Mouse (Mus musculus) large intestine, adult 2 months (tissue): ENCODE results near the gene Med27. TPM values are rescaled to one million over a fixed set of nuclear protein-coding genes. Genes with fewer than 3 reads are reported as not detected.

Source experiments
- DNase-seq: peaks from one replicate; pipeline ENCODE4 v3.0.0-alpha.2; 2012; ENCODE audit warnings: low read depth, low spot score
- WGBS: fragments of 180-500 bp; shearing (Covaris S2); methylation state at CpG from one replicate; pipeline ENCODE4 v1.1.7; 2018; 5-methylcytosine and 5-hydroxymethylcytosine counted together
- polyA plus RNA-seq: library from polyadenylated mRNA; depleted of rRNA; stranded (reverse); fragments of >200 nt; gene quantifications from 2 replicates; pipeline ENCODE4 v1.2.3, GENCODE M21; 2012; rRNA removed

Gene Med27
- 35.5 and 39.0 TPM in 2 replicates for polyA plus RNA-seq

GRCm38 (mm10) chr2:29346629-29347271, at the start of gene Med27:
Gene Med27, plus strand, starts transcription at chr2:29346819.
- 1% methylated on average over 41 of the region's 41 CpGs for WGBS
- DNase-seq: peak; percentile 98

GRCm38 (mm10) chr2:29309966-29310365, 36.7 kb upstream of the Med27 start:
- 37% methylated on average over 7 of the region's 7 CpGs for WGBS
- DNase-seq: no peak

DNA sequence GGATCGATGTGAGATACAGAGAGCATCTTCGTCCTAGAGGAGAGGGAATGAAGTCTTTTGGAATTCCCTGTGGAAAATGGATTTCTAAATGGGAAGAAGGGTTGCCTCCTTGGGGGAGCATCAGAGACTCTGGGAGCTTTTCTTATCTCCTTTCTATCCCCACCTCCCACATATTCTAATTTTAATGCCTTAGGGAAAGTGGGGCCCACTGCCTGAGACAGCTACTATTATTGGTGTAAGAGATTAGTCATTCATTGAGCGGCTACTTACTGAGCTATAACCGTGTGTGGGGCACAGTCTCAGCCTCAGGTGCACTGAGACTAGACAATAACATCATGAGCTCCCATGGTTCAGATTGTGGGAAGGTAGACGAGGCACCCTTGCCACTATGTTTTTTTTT, 34.6 kb upstream of the Med27 start:
- DNase-seq: no peak
- 81% methylated on average over 5 of the region's 5 CpGs for WGBS

GRCm38 (mm10) chr2:29317906-29318470, 28.6 kb upstream of the Med27 start:
- DNase-seq: no peak
- WGBS: 55% methylated on average over 4 of the region's 4 CpGs

DNA sequence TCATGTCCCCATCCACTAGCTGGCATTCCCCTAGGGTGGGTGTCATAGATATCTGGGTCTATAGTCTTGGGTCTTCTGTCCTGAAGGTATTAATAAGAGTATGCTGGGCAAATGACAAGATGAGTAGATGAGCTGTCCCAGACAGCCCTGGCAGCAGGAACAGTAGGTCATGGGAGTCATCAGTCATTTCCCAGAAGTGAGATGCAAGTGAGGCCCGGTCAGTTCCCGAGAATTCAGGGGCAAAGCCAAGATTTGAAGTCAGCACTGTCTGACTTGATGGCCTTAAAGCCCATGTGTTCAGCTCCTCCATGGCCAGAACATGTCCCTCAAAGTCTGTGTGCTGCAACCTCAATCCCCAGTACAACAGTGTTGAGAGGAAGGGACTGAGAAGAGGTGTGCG, 28.0 kb upstream of the Med27 start:
- DNase-seq: no peak
- WGBS: 79% methylated on average over 3 of the region's 3 CpGs

DNA sequence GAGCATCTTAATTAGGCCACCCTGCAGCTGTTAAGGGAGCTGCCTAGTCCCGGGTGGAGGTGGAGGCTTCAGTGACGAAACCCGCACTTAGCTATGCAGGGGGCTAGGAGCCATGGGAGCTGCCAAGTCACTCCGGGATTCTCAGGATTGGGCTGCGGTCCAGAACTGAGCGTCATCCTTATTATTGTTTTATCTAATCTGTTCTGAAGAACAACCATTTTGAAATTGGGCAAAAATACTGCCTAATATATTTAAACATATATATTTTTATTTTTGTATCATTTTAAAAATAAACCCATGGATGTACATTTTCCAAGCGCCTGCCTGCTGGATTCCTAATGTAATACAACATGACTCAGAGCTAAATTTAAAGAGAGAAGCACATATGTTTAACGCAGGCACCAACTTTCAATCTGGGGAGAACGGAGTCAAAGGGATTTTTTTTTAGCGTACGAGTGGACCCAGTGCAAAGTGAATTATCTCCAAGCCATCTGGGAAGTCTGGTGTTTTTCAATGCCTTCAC, 26.3 kb upstream of the Med27 start:
- 57% methylated on average over 11 of the region's 11 CpGs for WGBS
- no peak for DNase-seq

GRCm38 (mm10) chr2:29320780-29321179, 25.8 kb upstream of the Med27 start:
- 75% methylated on average over 6 of the region's 6 CpGs for WGBS
- no peak for DNase-seq

DNA sequence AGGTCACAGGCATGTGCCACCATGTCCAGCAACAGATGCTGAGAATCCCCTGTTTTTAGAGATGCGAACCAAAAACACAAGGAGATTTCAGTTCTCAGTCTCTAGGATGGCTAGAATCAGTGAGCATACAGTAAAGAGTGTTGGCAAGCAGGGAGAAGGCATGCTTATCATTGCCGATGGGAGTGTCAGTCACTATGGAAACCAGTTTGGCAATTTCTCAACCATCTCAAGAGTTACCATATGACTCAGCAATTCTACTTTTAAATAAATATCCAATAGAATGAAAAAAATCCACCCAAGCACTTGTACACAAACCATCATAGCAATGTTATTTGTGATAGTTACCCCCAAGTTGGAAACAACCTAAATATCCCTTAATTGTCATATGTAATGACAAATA, 22.2 kb upstream of the Med27 start:
- 49% methylated on average over 2 of the region's 2 CpGs for WGBS
- no peak for DNase-seq

DNA sequence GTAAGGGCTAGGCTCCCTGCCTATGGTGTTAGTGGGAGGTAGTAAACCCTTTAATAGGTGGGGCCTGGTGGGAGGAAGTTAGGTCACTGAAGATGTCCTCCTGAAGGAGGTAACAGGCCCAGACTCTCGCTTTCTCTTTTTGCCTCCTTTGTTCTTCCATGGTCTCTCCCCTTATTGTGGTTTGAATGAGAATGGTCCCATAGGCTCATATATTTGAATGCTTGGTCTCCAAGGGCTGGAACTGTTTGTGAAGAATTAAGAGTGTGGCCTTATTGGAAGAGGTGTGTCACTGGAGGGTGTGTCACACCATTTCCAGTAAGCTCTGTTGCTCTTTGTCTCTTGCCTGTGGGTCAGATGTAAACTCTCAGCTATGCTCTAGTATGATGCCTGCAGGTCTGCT, 16.1 kb upstream of the Med27 start:
- 97% methylated on average over 1 of the region's 1 CpGs for WGBS
- DNase-seq: no peak

GRCm38 (mm10) chr2:29338396-29338795, 8.2 kb upstream of the Med27 start:
- WGBS: 30% methylated on average over 1 of the region's 1 CpGs
- peak; percentile 51 for DNase-seq

GRCm38 (mm10) chr2:29358696-29359375, 12.2 kb downstream of the Med27 start:
- 58% methylated on average over 9 of the region's 9 CpGs for WGBS
- no peak for DNase-seq

DNA sequence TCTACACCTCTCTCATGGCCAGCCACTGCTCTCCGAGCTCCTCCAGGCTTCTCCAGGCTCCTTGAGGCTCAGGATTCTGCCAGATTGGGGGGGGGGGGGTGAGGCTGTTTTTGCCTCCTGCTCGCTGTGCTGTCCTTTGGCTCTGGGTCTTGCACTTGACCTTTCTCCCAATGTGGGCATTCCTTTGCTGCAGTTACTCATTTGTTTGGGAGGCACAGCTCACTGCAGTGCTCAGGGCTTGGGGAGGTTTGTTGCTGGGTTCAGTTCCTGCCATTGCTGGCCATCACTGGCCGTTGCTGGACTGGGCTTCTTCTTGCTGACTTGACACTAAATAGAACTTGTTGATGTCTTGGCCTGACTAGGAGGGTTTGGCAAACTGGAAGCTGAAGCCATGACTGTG, 14.3 kb downstream of the Med27 start:
- 76% methylated on average over 3 of the region's 3 CpGs for WGBS

GRCm38 (mm10) chr2:29365000-29365695, 18.5 kb downstream of the Med27 start:
- 80% methylated on average over 8 of the region's 8 CpGs for WGBS

More for the DNA sequence above, 14.3 kb downstream of the Med27 start:
- no peak for DNase-seq

GRCm38 (mm10) chr2:29368730-29369129, 22.1 kb downstream of the Med27 start:
- WGBS: 52% methylated on average over 5 of the region's 5 CpGs
- DNase-seq: no peak

More at GRCm38 (mm10) chr2:29365000-29365695, 18.5 kb downstream of the Med27 start:
- no peak for DNase-seq

- 66% methylated on average over 5 of the region's 5 CpGs for WGBS
- DNase-seq: no peak
Measured at GRCm38 (mm10) chr2:29372176-29372575, 25.6 kb downstream of the Med27 start.

DNA sequence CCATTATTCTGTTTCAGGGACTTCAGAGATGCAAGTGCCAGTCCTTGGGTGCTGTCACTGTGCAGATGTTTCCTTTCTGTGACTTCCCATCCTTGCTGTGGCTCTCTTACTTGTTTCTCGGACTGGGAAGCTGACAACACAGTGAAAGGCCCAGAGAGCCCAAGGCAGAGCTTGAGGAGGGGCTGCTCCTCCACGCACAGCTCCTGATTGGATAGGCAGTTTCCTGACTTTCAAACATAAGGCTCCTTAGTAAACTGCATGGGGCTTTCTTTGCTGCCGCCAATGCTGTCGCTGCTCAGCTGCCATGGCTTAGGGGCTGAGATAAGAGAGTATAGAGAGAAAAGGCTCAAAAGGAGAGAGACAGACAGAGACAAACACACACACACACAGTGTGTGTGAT, 35.1 kb downstream of the Med27 start:
- 77% methylated on average over 4 of the region's 4 CpGs for WGBS
- no peak for DNase-seq

DNA sequence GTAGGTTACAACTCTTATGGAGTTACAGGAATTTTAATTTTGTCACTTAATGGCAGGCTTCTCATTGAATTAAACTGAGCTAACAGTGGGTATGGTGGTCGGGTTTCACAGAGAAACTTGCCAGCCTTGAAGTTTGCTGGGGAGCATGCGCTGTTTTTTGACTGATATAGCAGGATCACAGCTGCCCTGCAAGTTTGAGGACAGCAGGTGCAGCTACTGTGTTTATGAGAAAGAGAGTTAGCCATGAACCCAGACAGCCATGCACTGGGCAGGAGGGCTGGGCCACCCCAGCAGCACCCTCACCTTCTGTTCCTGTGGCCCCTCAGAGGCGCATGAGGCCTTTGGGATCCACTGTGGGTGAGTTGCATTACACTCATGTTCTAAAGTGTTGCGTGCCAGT, 36.0 kb downstream of the Med27 start:
- 95% methylated on average over 4 of the region's 4 CpGs for WGBS
- DNase-seq: no peak

DNA sequence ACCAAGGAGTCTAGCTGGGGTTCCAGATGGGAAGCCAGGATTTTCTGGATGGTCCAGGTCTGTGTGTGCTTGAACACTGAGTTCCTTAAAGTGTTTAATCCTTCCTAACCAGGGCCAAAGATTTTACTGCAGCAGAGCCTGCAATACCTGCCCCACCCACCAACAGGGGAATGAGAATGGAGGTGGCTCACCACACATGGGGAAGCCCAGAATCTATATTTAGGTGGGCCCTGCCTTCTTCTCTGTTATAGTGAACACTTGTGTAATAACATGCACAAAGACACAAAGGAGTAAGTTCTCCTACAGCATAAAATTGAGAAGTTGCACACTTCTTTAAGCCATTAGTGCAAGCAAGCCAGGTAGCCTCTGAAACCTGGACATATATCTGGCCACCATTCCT, 36.5 kb downstream of the Med27 start:
- DNase-seq: no peak

DNA sequence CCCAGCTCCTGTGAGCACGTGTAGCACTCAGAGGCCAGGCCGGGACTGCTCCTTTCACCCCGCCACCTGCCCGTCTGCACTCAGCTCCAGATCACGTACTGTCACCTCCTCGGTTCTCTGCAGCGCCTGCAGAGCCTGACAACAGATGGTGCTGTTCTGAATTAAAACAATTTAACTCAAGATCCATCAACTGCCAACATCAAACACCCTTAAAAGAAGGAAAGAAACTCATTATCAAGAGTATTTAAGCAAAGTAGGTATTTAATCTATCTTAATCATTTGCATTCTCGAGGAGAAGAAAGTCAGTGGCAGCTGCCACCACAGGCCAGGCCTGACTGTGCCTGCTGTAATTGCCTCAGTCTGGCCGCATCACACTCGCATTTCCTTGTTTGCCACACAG, 38.8 kb downstream of the Med27 start:
- DNase-seq: no peak
- WGBS: 78% methylated on average over 10 of the region's 10 CpGs

DNA sequence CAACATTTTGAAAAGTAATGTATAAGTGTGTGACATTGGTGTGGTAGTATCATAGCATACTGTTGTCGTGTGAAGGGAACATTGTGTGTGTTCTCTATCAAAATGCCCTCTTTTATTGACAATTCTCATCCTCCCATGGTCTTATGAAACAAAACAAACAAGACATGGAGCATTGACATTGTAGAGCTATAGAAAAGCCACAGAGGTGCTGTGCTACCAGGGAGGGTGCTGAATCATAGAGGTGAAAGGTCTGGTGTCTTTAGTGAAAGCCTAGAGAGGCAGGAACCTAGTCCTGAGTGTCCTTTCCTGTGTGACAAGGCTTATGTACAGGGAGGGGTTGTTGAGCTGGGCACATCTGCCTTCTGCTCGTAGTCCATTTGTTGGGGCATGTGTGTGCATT, 40.6 kb downstream of the Med27 start:
- no peak for DNase-seq
- WGBS: 60% methylated on average over 2 of the region's 2 CpGs
